Mouse (Mus musculus) mature B cell (primary cell): ENCODE data around the gene Degs2.

Experiments used
- in situ Hi-C: fragments of 300-500 bp; cut with MboI; formaldehyde crosslinking; loops from 2 replicates; pipeline ENCODE4 v1.14.3; 2019

Gene Degs2

GRCm38 (mm10) chr12:108699576-108699975, 2.5 kb downstream of the Degs2 start:
- in situ Hi-C loops: no loop called here

- in situ Hi-C loops: no loop called here
Measured at GRCm38 (mm10) chr12:108698697-108699471, 3.2 kb downstream of the Degs2 start.

- in situ Hi-C loops: no loop called here
Measured at GRCm38 (mm10) chr12:108694223-108694622, 7.9 kb downstream of the Degs2 start.

- in situ Hi-C loops: no loop called here
Measured at GRCm38 (mm10) chr12:108693592-108693991, 8.5 kb downstream of the Degs2 start.

GRCm38 (mm10) chr12:108690529-108690928, 11.6 kb downstream of the Degs2 start:
- in situ Hi-C loops: no loop called here

GRCm38 (mm10) chr12:108689167-108689566, 12.9 kb downstream of the Degs2 start:
- in situ Hi-C loops: no loop called here

- in situ Hi-C loops: no loop called here
Measured at GRCm38 (mm10) chr12:108686926-108687325, 15.2 kb downstream of the Degs2 start.

- in situ Hi-C loops: no loop called here
Measured at GRCm38 (mm10) chr12:108686463-108686862, 15.7 kb downstream of the Degs2 start.

- in situ Hi-C loops: no loop called here
Measured at GRCm38 (mm10) chr12:108682240-108683023, 19.7 kb downstream of the Degs2 start.

GRCm38 (mm10) chr12:108680861-108681260, 21.3 kb downstream of the Degs2 start:
- in situ Hi-C loops: no loop called here

GRCm38 (mm10) chr12:108678366-108678765, 23.7 kb downstream of the Degs2 start:
- in situ Hi-C loops: no loop called here

GRCm38 (mm10) chr12:108677116-108677515, 25.0 kb downstream of the Degs2 start:
- in situ Hi-C loops: no loop called here

GRCm38 (mm10) chr12:108675614-108676401, 26.3 kb downstream of the Degs2 start:
- in situ Hi-C loops: no loop called here

GRCm38 (mm10) chr12:108674916-108675315, 27.2 kb downstream of the Degs2 start:
- in situ Hi-C loops: no loop called here

GRCm38 (mm10) chr12:108674502-108674901, 27.6 kb downstream of the Degs2 start:
- in situ Hi-C loops: no loop called here

- in situ Hi-C loops: no loop called here
Measured at GRCm38 (mm10) chr12:108673546-108673945, 28.6 kb downstream of the Degs2 start.

- in situ Hi-C loops: no loop called here
Measured at GRCm38 (mm10) chr12:108672908-108673307, 29.2 kb downstream of the Degs2 start.

GRCm38 (mm10) chr12:108671541-108671940, 30.6 kb downstream of the Degs2 start:
- in situ Hi-C loops: no loop called here

GRCm38 (mm10) chr12:108668606-108669235, 33.4 kb downstream of the Degs2 start:
- in situ Hi-C loops: no loop called here

GRCm38 (mm10) chr12:108657350-108657749, 44.8 kb downstream of the Degs2 start:
- in situ Hi-C loops: no loop called here
